Mouse (Mus musculus) spleen, adult 2 months (tissue): ENCODE data around the gene Slc2a10.

Source experiments
- CTCF ChIP-seq: fragments of 200-500 bp; IDR thresholded peaks from 2 replicates; pipeline ENCODE4 v1.5.1; 2011; ENCODE audit warnings: mild to moderate bottlenecking, inconsistent platforms; ENCODE audit not compliant: insufficient read depth, insufficient read length, insufficient replicate concordance; ENCODE audit errors: extremely low read depth
- POLR2A ChIP-seq: fragments of 200-500 bp; IDR thresholded peaks from 2 replicates; pipeline ENCODE4 v1.6.1; 2011; ENCODE audit warnings: low read depth, low read length, inconsistent platforms

GRCm38 (mm10) chr2:165566898-165567297 is 63.3 kb downstream of the Slc2a10 start:
- TF ChIP-seq POLR2A (no peak), CTCF (no peak)
